Mouse (Mus musculus): Measurements from ENCODE around the gene Plbd1. TPM values are rescaled to one million over a fixed set of nuclear protein-coding genes. Genes with fewer than 3 reads are reported as not detected.
A peak's percentile ranks its signal among the peaks of the same experiment; 100 is the strongest.

Gene Plbd1
- polyA plus RNA-seq (2012; rRNA removed), result 64.4 and 64.6 TPM in 2 replicates

DNA sequence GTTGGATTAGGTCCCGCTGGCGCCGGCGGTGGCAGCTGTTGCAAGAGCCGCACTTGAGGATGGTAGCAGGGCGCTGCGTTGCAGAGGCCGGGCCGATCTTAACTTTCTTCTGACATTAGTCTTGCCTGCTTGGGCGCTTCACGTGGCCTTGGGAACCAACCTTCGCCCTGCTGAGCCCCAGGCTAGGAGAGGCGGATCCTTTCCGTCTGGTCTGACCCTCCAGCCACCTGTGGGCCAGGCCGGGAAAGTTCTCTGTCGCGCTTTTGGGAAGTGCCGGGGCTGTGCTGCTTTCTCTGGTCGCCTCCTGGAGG lies at the start of gene Plbd1:
TSS of gene Plbd1 (minus strand) at position 223 of the 311 bp plus-strand sequence.
- no peak for TF ChIP-seq CTCF (IDR thresholded peaks at IDR 0.05; ENCODE audit: extremely low read depth, insufficient read depth, insufficient read length, insufficient replicate concordance)
- no peak for TF ChIP-seq POLR2A (IDR thresholded peaks at IDR 0.05; ENCODE audit: low read depth, low read length)
- H3K4me1 ChIP-seq (ENCODE audit: control insufficient read depth, insufficient read depth, insufficient read length), result peaks cover 6% of the 10 kb centered on the region
- 8% methylated on average over 19 of the region's 19 CpGs for whole genome bisulfite sequencing
- DNase-seq (ENCODE audit: low read depth in 1 of 2, low spot score in 2 of 2), result peak in 1 of 2 experiments; percentile 37
- H3K27me3 ChIP-seq (ENCODE audit: control insufficient read depth, insufficient read depth, low read length), result peaks cover 6% of the 10 kb centered on the region; the same call in 1 of the 2 replicates
- peak within 1 kb of the TSS; percentile 66 for H3K4me3 ChIP-seq (ENCODE audit: extremely low read depth, insufficient read depth, insufficient read length)
- H3K36me3 ChIP-seq (ENCODE audit: control insufficient read depth, insufficient read depth, low read length), result no peaks in the 10 kb centered on the region
- peak within 1 kb of the TSS; percentile 79 for H3K27ac ChIP-seq (ENCODE audit: insufficient read depth, low read length)

DNA sequence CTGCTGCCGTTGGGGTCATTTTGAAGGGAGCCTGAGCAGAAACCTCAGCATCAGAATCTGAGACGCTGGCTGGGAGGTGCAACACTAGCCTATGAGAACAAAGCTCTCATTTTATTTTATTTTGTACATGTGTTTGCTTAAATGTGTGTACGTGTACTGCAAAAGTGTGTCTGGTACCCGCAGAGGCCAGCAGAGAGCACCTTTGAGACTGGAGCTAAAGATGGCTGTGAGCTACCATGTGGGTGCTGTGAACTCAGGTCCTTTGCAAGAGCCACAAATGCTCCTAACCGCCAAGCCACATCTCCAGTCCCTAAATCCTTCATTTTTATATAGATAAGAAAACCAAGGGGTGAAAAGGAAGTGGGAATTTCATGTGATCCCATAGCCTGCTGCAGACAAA lies 48.7 kb upstream of the Plbd1 start:
- Histone ChIP-seq H3K4me1 (ENCODE audit: control insufficient read depth, insufficient read depth, insufficient read length) (no peaks in the 10 kb centered on the region; the same call in 1 of the 2 replicates), H3K4me3 (ENCODE audit: extremely low read depth, insufficient read depth, insufficient read length) (no peak overlapping the region), H3K27ac (ENCODE audit: insufficient read depth, low read length) (no peak overlapping the region), H3K36me3 (ENCODE audit: control insufficient read depth, insufficient read depth, low read length) (no peaks in the 10 kb centered on the region), H3K27me3 (ENCODE audit: control insufficient read depth, insufficient read depth, low read length) (no peaks in the 10 kb centered on the region)
- WGBS, result 92% methylated on average over 5 of the region's 5 CpGs
- DNase-seq (ENCODE audit: low read depth in 1 of 2, low spot score in 2 of 2), result no peak
- TF ChIP-seq CTCF (IDR thresholded peaks at IDR 0.05; ENCODE audit: extremely low read depth, insufficient read depth, insufficient read length, insufficient replicate concordance), result no peak
- no peak for TF ChIP-seq POLR2A (IDR thresholded peaks at IDR 0.05; ENCODE audit: low read depth, low read length)

DNA sequence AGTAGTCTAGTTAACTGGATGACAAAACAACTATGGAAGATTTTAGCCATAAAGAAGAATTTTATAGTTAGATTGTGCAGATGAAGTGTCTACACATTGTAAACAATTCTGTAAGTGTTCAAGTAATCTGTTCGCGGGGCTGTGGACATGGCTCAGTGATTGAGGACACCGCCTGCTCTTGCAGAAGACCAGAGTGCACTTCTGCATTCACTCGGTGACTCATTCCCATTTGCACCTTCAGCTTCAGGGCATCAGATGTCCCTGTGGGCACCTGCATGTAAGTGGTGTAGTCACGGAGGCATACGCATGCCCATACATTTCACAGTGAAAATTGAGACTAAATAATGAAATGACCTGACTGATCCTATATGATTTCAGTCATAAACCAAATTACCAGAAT lies 46.9 kb upstream of the Plbd1 start:
- H3K27me3 ChIP-seq (ENCODE audit: control insufficient read depth, insufficient read depth, low read length), result no peaks in the 10 kb centered on the region
- H3K36me3 ChIP-seq (ENCODE audit: control insufficient read depth, insufficient read depth, low read length), result no peaks in the 10 kb centered on the region
- DNase-seq (ENCODE audit: low read depth in 1 of 2, low spot score in 2 of 2), result no peak
- no peak overlapping the region for H3K27ac ChIP-seq (ENCODE audit: insufficient read depth, low read length)
- no peak overlapping the region for H3K4me3 ChIP-seq (ENCODE audit: extremely low read depth, insufficient read depth, insufficient read length)
- TF ChIP-seq CTCF (IDR thresholded peaks at IDR 0.05; ENCODE audit: extremely low read depth, insufficient read depth, insufficient read length, insufficient replicate concordance), result no peak
- no peak for TF ChIP-seq POLR2A (IDR thresholded peaks at IDR 0.05; ENCODE audit: low read depth, low read length)
- WGBS, result 70% methylated on average over 6 of the region's 6 CpGs
- H3K4me1 ChIP-seq (ENCODE audit: control insufficient read depth, insufficient read depth, insufficient read length), result no peaks in the 10 kb centered on the region; the same call in 1 of the 2 replicates

DNA sequence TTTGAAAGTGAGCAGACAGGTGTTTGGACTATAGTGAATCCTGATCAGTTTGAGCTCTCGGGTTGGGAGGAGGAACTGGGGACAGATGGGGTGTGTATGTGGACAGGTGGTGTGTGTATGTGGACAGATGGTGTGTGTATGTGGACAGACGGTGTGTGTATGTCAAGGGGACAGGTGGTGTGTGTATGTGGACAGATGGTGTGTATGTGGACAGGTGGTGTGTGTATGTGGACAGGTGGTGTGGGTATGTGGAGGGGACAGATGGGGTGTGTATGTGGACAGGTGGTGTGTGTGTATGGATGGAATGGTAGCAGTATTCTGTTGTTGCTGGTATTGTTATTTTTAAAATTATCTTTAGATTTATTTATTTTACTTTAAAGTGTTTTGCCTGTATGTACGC lies 40.1 kb upstream of the Plbd1 start:
- DNase-seq (ENCODE audit: low read depth in 1 of 2, low spot score in 2 of 2), result no peak
- Histone ChIP-seq H3K36me3 (ENCODE audit: control insufficient read depth, insufficient read depth, low read length) (no peaks in the 10 kb centered on the region), H3K4me3 (ENCODE audit: extremely low read depth, insufficient read depth, insufficient read length) (no peak overlapping the region), H3K27me3 (ENCODE audit: control insufficient read depth, insufficient read depth, low read length) (no peaks in the 10 kb centered on the region), H3K4me1 (ENCODE audit: control insufficient read depth, insufficient read depth, insufficient read length) (no peaks in the 10 kb centered on the region), H3K27ac (ENCODE audit: insufficient read depth, low read length) (no peak overlapping the region)
- no peak for TF ChIP-seq POLR2A (IDR thresholded peaks at IDR 0.05; ENCODE audit: low read depth, low read length)
- no peak for TF ChIP-seq CTCF (IDR thresholded peaks at IDR 0.05; ENCODE audit: extremely low read depth, insufficient read depth, insufficient read length, insufficient replicate concordance)
- 85% methylated on average over 3 of the region's 3 CpGs for WGBS

DNA sequence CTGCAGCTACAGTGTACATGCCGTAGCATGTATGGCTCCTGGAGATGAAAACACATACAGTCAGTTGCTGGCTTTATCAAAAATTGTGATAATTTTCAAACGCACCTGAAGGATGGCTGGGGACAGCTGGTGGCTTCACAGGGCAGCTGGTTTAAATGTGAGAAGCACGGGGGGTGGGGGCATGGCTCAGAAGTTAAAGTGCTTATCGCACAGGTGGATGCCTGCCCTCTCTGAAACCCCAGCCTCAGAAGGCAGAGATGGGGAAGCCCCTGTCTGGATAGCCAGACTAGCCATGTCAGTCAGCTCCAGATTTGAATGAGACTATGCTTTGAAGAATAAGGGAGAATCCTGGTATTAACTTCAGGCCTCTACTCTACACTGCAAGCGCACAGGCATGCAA lies 39.5 kb upstream of the Plbd1 start:
- Histone ChIP-seq H3K36me3 (ENCODE audit: control insufficient read depth, insufficient read depth, low read length) (no peaks in the 10 kb centered on the region), H3K4me1 (ENCODE audit: control insufficient read depth, insufficient read depth, insufficient read length) (no peaks in the 10 kb centered on the region), H3K27me3 (ENCODE audit: control insufficient read depth, insufficient read depth, low read length) (no peaks in the 10 kb centered on the region), H3K27ac (ENCODE audit: insufficient read depth, low read length) (no peak overlapping the region), H3K4me3 (ENCODE audit: extremely low read depth, insufficient read depth, insufficient read length) (no peak overlapping the region)
- DNase-seq (ENCODE audit: low read depth in 1 of 2, low spot score in 2 of 2), result no peak
- WGBS, result 82% methylated on average over 5 of the region's 5 CpGs
- TF ChIP-seq POLR2A (IDR thresholded peaks at IDR 0.05; ENCODE audit: low read depth, low read length), result no peak
- TF ChIP-seq CTCF (IDR thresholded peaks at IDR 0.05; ENCODE audit: extremely low read depth, insufficient read depth, insufficient read length, insufficient replicate concordance), result no peak

DNA sequence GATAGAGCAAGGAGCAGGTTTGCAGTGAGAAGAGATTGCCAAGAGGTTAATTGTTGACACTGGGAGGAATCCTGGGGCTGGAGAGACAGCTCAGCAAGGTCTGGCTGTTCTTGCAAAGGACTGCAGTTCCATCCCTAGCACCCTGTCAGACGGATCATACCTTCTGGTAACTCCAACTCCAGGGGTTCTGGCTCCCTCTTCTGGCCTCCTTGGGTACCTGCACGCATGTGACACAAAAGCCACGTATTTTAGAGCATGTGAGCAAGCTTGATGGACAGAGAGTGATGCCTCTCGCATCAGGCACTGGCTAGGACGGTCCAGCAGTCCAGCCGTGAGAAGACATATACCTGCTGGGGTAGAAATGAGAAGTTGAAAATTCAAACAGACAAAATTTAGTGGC lies 29.6 kb upstream of the Plbd1 start:
- Histone ChIP-seq H3K4me3 (ENCODE audit: extremely low read depth, insufficient read depth, insufficient read length) (no peak overlapping the region), H3K4me1 (ENCODE audit: control insufficient read depth, insufficient read depth, insufficient read length) (peaks cover 15% of the 10 kb centered on the region; the same call in 1 of the 2 replicates), H3K27me3 (ENCODE audit: control insufficient read depth, insufficient read depth, low read length) (no peaks in the 10 kb centered on the region), H3K36me3 (ENCODE audit: control insufficient read depth, insufficient read depth, low read length) (no peaks in the 10 kb centered on the region), H3K27ac (ENCODE audit: insufficient read depth, low read length) (peak overlapping the region; percentile 93)
- WGBS, result 95% methylated on average over 6 of the region's 6 CpGs
- TF ChIP-seq CTCF (IDR thresholded peaks at IDR 0.05; ENCODE audit: extremely low read depth, insufficient read depth, insufficient read length, insufficient replicate concordance), result peak; percentile 14; the same call in 1 of the 2 replicates
- no peak for TF ChIP-seq POLR2A (IDR thresholded peaks at IDR 0.05; ENCODE audit: low read depth, low read length)
- no peak for DNase-seq (ENCODE audit: low read depth in 1 of 2, low spot score in 2 of 2)

DNA sequence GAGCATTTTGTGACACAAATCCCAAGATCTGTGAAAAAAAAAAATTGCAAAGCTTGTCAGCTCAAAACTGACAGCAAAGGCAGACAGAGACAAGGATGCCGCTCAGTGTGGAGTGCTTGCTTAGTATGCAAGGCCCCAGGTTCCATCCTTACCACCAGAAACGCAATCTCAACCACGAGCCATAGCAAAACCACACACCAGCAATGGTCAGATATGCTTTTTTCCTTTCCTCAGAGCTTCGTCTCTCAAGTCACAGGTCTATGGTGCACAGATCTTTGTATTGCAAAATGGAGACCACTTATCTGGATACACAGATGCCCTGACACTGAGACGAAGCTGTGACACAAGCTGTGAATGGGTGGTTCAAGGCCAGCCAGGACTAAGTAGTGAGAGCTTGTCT lies 28.8 kb upstream of the Plbd1 start:
- Histone ChIP-seq H3K27ac (ENCODE audit: insufficient read depth, low read length) (peak overlapping the region; percentile 93), H3K36me3 (ENCODE audit: control insufficient read depth, insufficient read depth, low read length) (no peaks in the 10 kb centered on the region), H3K4me3 (ENCODE audit: extremely low read depth, insufficient read depth, insufficient read length) (no peak overlapping the region), H3K4me1 (ENCODE audit: control insufficient read depth, insufficient read depth, insufficient read length) (peaks cover 18% of the 10 kb centered on the region), H3K27me3 (ENCODE audit: control insufficient read depth, insufficient read depth, low read length) (no peaks in the 10 kb centered on the region)
- no peak for DNase-seq (ENCODE audit: low read depth in 1 of 2, low spot score in 2 of 2)
- 34% methylated on average over 5 of the region's 5 CpGs for WGBS
- TF ChIP-seq POLR2A (IDR thresholded peaks at IDR 0.05; ENCODE audit: low read depth, low read length) (no peak), CTCF (IDR thresholded peaks at IDR 0.05; ENCODE audit: extremely low read depth, insufficient read depth, insufficient read length, insufficient replicate concordance) (no peak)

All from spleen, adult 2 months (tissue).